Mouse (Mus musculus) lung, postnatal 10 days (tissue): ENCODE data around the gene Zbtb37.

Experiments used
- DNase-seq: peaks from one replicate; pipeline ENCODE4 v3.0.0; 2021

The Zbtb37 gene

DNA sequence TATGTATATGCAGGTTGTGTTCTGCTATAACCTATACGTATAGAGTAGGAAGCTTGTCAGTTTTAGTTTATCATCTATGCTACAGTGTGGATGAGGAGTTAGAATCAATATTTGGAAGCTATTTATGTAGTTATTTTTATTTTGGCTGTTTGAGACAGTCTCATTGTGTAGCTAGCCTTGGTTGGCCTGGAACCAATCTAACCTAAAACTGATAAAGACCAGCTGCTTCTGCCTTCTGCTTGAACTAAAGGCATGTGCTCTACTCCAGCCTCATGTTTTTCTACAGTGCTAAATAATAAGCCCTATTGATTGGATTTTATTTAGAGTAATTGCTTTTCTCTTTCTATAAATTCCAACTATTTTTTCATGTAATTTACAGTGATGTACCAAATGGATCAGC, 67.4 kb downstream of the Zbtb37 start:
- DNase-seq: no peak

DNA sequence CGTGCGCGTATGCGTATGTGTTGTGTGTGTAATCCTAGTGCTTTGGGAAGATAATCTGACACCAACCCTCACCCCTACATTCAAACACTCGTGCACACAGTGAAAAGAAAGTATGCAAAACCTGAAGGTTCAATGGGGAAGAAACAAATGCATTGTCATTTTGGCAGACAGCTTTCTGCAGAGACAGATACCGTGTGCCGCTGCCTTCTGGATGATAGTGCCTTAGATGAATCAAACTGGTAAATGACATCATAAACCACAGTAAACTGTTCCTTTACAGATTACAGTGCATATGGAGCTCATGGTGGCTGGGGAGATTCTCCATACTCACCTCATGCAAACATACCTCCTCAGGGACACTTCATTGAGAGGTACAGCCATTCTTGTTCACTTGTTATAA, 71.5 kb downstream of the Zbtb37 start:
- DNase-seq: no peak
